Mouse (Mus musculus) limb, embryonic 13.5 days (tissue): ENCODE results near the gene Hnrnpd. TPM values are rescaled to one million over a fixed set of nuclear protein-coding genes. Genes with fewer than 3 reads are reported as not detected.

Source experiments
- polyA plus RNA-seq: library from polyadenylated mRNA; unstranded; fragments of >200 nt; fragmentation: Nextera tagmentation; extraction: Ambion mirVana; gene quantifications from 2 replicates; pipeline ENCODE4 v1.2.1, GENCODE M21; 2015

The Hnrnpd gene
- polyA plus RNA-seq, 1 experiment from 2014 or later = 213 TPM

Other genes with a start within 250 kb of the Hnrnpd start
- 16.0 and 18.7 TPM in 2 replicates for gene Rasgef1b, start 249.9 kb downstream of the Hnrnpd start, polyA plus RNA-seq
- 0.31 and 0.57 TPM in 2 replicates for gene Vamp9, start 72.7 kb downstream of the Hnrnpd start, polyA plus RNA-seq
- gene 4930524J08Rik, start 123 bp upstream of the Hnrnpd start, polyA plus RNA-seq = 1.8 and 3.3 TPM in 2 replicates
- gene Hnrnpdl, start 60.7 kb upstream of the Hnrnpd start, polyA plus RNA-seq = 218 and 231 TPM in 2 replicates
- 49.0 and 49.8 TPM in 2 replicates for gene Enoph1, start 61.0 kb upstream of the Hnrnpd start, polyA plus RNA-seq
- 6.7 and 7.5 TPM in 2 replicates for gene Tmem150c, start 180.9 kb upstream of the Hnrnpd start, polyA plus RNA-seq